Mouse (Mus musculus): Measurements from ENCODE around the gene Tgm4.
A peak's percentile ranks its signal among the peaks of the same experiment; 100 is the strongest.

Gene Tgm4

GRCm38 (mm10) chr9:123034426-123034825 lies at the start of gene Tgm4:
Tgm4 (plus strand) TSS chr9:123034726.
- no peak for DNase-seq (ENCODE audit: low spot score in 2 of 2)

GRCm38 (mm10) chr9:122998406-122999192 lies 35.9 kb upstream of the Tgm4 start:
- no peak for DNase-seq (ENCODE audit: low spot score in 2 of 2)

- no peak for DNase-seq (ENCODE audit: low spot score in 2 of 2)
Measured at GRCm38 (mm10) chr9:122999193-122999586, 35.3 kb upstream of the Tgm4 start.

- DNase-seq (ENCODE audit: low spot score in 2 of 2), result no peak
Measured at GRCm38 (mm10) chr9:123004718-123005117, 29.8 kb upstream of the Tgm4 start.

GRCm38 (mm10) chr9:123006071-123006470 lies 28.5 kb upstream of the Tgm4 start:
- no peak for DNase-seq (ENCODE audit: low spot score in 2 of 2)

GRCm38 (mm10) chr9:123020995-123021631 lies 13.4 kb upstream of the Tgm4 start, which contains the start of gene Tmem42:
Tmem42 (plus strand) TSS chr9:123021326.
- peak; percentile 83 to 86 for DNase-seq (ENCODE audit: low spot score in 2 of 2)

- no peak for DNase-seq (ENCODE audit: low spot score in 2 of 2)
Measured at GRCm38 (mm10) chr9:123021636-123022379, 12.7 kb upstream of the Tgm4 start.

- no peak for DNase-seq (ENCODE audit: low spot score in 2 of 2)
Measured at GRCm38 (mm10) chr9:123024201-123024600, 10.3 kb upstream of the Tgm4 start.

- DNase-seq (ENCODE audit: low spot score in 2 of 2), result no peak
Measured at GRCm38 (mm10) chr9:123031496-123032246, 2.9 kb upstream of the Tgm4 start.

- no peak for DNase-seq (ENCODE audit: low spot score in 2 of 2)
Measured at GRCm38 (mm10) chr9:123047665-123048064, 13.1 kb downstream of the Tgm4 start.

GRCm38 (mm10) chr9:123058724-123059292 lies 24.3 kb downstream of the Tgm4 start:
- DNase-seq (ENCODE audit: low spot score in 2 of 2), result no peak

- no peak for DNase-seq (ENCODE audit: low spot score in 2 of 2)
Measured at GRCm38 (mm10) chr9:123060172-123060571, 25.6 kb downstream of the Tgm4 start.

- no peak for DNase-seq (ENCODE audit: low spot score in 2 of 2)
Measured at GRCm38 (mm10) chr9:123079149-123079548, 44.6 kb downstream of the Tgm4 start.

- no peak for DNase-seq (ENCODE audit: low spot score in 2 of 2)
Measured at GRCm38 (mm10) chr9:123080355-123080754, 45.8 kb downstream of the Tgm4 start.

- DNase-seq (ENCODE audit: low spot score in 2 of 2), result no peak
Measured at GRCm38 (mm10) chr9:123080796-123081195, 46.3 kb downstream of the Tgm4 start.

GRCm38 (mm10) chr9:123085373-123085772 lies 50.8 kb downstream of the Tgm4 start:
- no peak for DNase-seq (ENCODE audit: low spot score in 2 of 2)

GRCm38 (mm10) chr9:123087558-123087957 lies 53.0 kb downstream of the Tgm4 start:
- DNase-seq (ENCODE audit: low spot score in 2 of 2), result no peak

- no peak for DNase-seq (ENCODE audit: low spot score in 2 of 2)
Measured at GRCm38 (mm10) chr9:123090844-123091243, 56.3 kb downstream of the Tgm4 start.

GRCm38 (mm10) chr9:123099631-123100455 lies 65.3 kb downstream of the Tgm4 start:
- DNase-seq (ENCODE audit: low spot score in 2 of 2), result no peak

GRCm38 (mm10) chr9:123103425-123103824 lies 68.9 kb downstream of the Tgm4 start:
- no peak for DNase-seq (ENCODE audit: low spot score in 2 of 2)

Measured in urinary bladder, postnatal 36 days (tissue).